Mouse (Mus musculus): Measurements from ENCODE around the gene Wfdc15a.
A peak's percentile ranks its signal among the peaks of the same experiment; 100 is the strongest.
"Not testable (repeated sequence)": the region's sequence is repeated elsewhere in the genome, so short reads cannot be mapped to it uniquely, and the experiment has no call there.

Wfdc15a gene

GRCm38 (mm10) chr2:164199626-164200327 lies at the start of gene Wfdc15a:
Gene Wfdc15a (minus strand): TSS chr2:164200130.
- DNase-seq = no peak

DNA sequence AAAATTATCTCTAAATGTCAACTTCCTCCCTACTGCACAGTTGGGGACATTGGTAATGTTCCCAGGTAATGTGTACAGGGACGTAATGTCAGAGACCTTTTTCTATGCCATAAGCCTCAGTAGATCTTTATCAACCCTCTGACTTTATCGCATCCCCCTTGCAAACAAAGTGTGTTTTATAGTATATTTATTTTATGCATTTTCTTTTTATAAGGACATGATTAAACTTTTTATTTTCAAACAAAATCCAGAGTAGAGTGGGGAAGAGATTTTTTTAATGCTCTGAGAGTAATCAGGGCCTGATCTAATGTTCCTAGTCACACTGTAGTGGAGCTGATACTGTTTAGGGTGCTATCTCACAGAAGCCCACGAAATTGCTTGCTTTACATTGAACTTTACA lies 38.4 kb upstream of the Wfdc15a start, which contains the start of gene Svs2:
TSS of gene Svs2 (minus strand) at position 101 of the 400 bp plus-strand sequence.
- no peak for DNase-seq

- no peak for DNase-seq
Observed at GRCm38 (mm10) chr2:164232671-164233070, 32.7 kb upstream of the Wfdc15a start.

GRCm38 (mm10) chr2:164228361-164229070 lies 28.6 kb upstream of the Wfdc15a start:
- no peak for DNase-seq

DNA sequence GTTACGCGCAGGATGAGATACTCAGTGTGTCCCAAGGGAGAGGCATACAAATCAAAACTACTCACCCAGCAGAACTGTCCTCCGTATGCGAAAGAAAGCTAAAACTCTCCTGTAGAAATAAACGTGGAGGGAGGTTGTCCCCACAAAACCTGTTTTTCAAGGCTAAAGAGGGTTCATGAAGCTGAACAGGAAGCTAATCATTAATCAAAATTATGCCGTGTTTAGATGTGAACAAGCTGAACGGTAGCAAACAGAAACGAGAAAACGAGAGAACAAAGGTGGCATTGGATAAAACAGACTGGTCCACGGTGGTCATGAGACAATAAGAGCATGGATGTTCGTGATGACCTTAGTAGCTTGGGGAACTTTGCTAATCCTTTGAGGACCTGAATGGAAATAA lies 21.6 kb upstream of the Wfdc15a start, which contains the start of gene Wfdc15b:
TSS of gene Wfdc15b (minus strand) at position 139 of the 400 bp plus-strand sequence.
- no peak for DNase-seq

DNA sequence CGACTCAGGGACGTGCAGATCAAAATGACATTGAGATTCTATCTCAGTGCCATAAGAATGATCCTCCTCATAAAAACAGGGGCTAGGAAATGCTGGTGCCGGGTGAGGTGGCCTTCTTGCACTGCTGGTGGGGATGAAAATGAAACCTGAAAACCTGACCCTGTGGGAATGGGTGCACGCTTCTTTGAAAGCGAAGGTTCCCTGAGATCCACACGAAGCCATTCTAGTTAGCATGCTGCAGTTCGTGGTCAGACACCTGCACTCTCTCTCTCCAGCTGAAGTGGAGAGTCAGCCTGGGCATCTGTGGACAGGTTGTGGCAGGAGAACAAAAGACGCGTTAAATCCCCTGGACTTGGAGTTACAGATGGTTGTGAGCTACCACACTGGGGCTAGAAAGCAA lies 19.4 kb upstream of the Wfdc15a start:
- DNase-seq = no peak

DNA sequence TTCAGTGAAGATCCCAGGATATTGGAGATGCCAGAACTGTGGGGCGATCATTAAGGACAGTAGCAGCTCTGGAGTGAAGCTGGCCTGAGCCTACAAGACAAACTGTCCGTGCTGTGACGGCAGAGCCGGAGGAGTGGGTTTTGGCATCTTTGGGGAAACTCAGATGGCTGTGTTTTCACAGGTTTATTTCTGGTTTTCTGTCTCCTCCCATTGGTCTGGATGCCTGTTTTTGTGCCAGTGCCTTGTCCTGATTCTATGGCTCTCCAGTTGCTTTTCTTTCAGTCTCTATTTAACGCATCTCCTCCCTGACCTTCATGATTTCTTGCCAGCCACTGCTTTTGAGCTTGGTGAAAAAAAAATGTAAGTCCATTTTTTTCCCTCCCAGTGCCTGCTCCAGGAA lies 12.8 kb upstream of the Wfdc15a start:
- no peak for DNase-seq

- no peak for DNase-seq
Observed at GRCm38 (mm10) chr2:164210892-164211291, 11.0 kb upstream of the Wfdc15a start.

GRCm38 (mm10) chr2:164206676-164207075 lies 6.7 kb upstream of the Wfdc15a start:
- DNase-seq = no peak

DNA sequence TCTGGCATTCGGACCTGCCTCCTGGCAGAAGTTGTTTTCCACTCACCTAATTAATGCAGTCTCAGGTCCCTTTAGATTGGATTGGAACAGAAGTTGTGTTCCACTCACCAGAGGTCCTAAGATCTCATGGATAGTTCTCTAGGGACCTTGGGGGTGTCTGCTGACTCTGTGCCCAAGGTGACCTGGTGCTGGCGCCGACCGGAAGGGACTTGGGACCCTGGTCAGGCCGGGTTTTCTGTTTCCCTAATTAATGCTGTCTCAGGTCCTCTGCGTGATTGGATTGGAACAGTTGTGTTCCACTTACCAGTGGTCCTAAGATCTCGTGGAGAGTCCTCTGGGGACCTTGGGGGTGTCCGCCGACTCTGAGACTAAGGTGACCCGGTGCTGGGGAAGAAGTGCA lies 6.1 kb upstream of the Wfdc15a start:
- not testable (repeated sequence) for DNase-seq

- DNase-seq = no peak
Observed at GRCm38 (mm10) chr2:164196700-164196990, 3.3 kb downstream of the Wfdc15a start.

GRCm38 (mm10) chr2:164195971-164196699 lies 3.8 kb downstream of the Wfdc15a start:
- DNase-seq = no peak

DNA sequence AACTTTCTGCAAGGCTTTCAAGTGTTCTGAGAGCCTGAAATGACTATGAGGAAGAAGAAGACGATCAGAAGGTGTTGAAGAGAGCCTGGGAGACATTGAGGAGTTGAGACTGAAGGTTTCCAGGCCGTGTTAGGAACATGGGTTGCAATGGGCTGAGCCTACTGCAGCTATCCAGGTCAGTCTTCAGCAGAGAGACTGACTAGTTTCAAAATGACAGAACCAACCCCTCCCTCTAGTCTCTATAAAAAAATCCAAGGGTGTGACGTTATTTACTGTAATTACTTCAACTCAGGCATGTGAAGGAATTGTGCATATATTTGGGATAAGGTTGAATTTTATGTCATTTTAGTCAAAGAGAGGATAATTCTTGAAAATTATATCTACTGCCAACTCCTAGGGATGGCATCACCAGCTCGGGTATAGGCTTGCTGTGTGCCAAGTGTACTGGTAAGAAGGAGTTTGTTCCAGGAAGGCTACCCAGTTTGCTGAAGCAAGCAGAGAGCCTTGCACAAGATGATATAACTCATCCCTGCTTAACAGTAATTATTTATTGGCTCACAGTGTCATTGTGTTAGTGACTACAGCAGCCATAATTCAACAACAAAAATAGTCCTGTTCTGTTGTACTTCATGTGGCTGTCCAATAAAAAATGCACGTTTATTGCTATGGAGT lies 4.8 kb downstream of the Wfdc15a start:
- no peak for DNase-seq

GRCm38 (mm10) chr2:164192279-164192678 lies 7.7 kb downstream of the Wfdc15a start:
- DNase-seq = no peak

DNA sequence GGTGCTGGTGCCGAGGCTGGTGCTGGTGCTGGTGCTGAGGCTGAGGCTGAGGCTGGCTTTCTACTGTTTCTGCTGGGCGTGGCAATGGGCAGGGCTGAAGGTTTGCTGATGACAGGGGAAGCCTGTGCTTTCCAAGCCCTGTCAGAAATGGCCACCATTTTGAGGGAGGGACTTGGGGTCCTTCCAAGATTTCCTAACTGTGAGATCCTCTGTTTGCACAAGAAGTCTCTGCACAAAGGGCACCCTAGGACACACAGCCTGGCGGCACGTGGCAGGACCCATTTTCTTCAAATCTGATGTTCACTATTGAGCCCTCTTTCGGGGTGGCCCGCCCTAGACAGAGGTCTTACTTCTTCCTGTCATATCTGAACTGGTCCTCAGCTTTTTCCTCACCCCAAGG lies 9.4 kb downstream of the Wfdc15a start, which contains the start of gene Wfdc12:
TSS of gene Wfdc12 (minus strand) at position 33 of the 400 bp plus-strand sequence.
- DNase-seq = no peak

- DNase-seq = peak; percentile 44
Observed at GRCm38 (mm10) chr2:164188722-164189121, 11.2 kb downstream of the Wfdc15a start.

DNA sequence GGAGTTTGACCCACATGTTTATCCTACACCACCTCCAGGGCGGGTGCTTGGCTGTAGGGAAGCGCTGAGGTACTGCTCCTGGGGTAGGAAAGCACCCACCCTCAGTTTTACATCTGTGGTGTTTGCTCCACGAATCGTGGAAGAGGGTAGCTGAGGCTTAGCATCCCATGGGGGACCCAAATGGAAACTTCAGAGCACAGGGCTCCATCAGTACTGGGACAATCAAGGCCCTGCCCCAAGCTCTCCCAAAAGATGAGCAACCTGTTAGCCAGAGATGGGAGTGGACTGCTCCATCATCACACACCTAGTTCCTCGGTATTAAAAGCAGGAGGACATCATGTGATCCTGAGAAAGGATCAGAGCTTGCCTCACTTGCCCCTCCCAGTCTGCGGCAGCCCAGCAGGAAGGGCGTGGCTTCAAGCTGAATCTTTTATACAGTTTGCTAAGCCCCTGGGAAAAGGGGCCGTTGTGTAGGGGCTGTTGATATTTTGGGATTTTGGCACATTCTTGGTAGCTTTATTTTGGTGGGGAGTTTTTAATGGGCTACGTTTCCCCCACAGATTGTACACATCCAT lies 15.7 kb downstream of the Wfdc15a start:
- DNase-seq = no peak

- DNase-seq = no peak
Observed at GRCm38 (mm10) chr2:164183340-164183739, 16.6 kb downstream of the Wfdc15a start.

- DNase-seq = no peak
Observed at GRCm38 (mm10) chr2:164182692-164183255, 17.2 kb downstream of the Wfdc15a start, which contains the start of gene Wfdc5. Gene Wfdc5 (minus strand): TSS chr2:164182742.

DNA sequence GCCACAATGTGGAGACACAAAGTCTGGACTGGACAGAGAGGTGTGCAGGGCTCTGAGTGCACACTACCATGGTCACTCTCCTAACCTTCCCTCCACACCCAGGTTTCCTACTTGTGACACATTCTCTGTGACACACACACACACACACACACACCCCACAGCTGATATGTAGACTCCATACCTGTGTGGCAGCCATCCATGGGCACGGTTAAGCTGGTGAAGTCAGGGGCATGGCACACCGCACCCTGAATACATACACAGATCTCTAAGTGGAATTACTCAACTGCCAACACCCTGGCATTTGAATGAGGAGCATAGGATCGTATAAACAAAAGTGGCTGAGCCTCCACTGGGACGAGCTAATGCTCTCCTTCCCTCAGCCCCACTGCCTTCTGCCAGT lies 19.2 kb downstream of the Wfdc15a start:
- DNase-seq = no peak

- peak; percentile 68 for DNase-seq
Observed at GRCm38 (mm10) chr2:164180124-164180523, 19.8 kb downstream of the Wfdc15a start.

DNA sequence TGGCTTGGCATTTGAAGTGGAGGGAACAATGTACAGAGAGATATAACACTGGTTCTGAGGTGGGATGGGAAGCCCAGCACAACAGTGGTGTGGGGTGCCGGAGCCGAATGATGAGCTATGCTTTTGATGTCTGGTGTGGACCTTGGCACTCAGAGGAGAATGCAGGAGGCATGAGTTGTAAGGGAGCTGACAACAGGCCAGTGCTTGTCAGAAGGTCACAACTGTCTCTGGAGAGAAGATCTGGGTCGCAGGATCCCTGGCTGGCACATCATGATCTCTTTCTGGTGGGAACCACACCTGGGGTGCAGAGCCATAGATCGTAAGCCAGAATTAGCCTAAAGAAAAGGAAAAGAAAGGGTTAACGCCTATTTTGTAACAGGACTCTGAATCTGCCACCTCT lies 22.1 kb downstream of the Wfdc15a start:
- no peak for DNase-seq
